ENCODE assay signal across 10 mouse cellular contexts in genomic region chr3:153482098-153482497, GRCm38 (mm10).
A peak's percentile ranks its signal among the peaks of the same experiment; 100 is the strongest.
DNase-seq lines count a peak whose midpoint lies in the region; ATAC-seq lines count a peak whose summit lies in the region.
"Had no signal": no experiment of that assay in that cellular context is flagged by ENCODE, and none has a peak within 500 bp of the region (broad histone marks: within the 10 kb centered on the region; RNA-seq: fewer than 3 reads in every experiment).

No protein-coding gene starts in this region.

- H3K4me3 ChIP-seq in liver, embryonic 11.5 days (ENCODE audit: low read depth, low read length) = no peak overlapping the region
- H3K4me3 ChIP-seq: limb, embryonic 15.5 days; stomach, embryonic 15.5 days had no signal

- H3K27me3 ChIP-seq in liver, embryonic 11.5 days (replicated peaks; ENCODE audit: control insufficient read depth, insufficient read depth, low read length) = no peaks in the 10 kb centered on the region
- H3K27me3 ChIP-seq: limb, embryonic 15.5 days; stomach, embryonic 15.5 days had no signal

- peak; percentile 64 to 70 for DNase-seq in cerebellum, postnatal 14 days
- DNase-seq in cerebellum, adult 18-20 months = no peak
- peak; percentile 60 for DNase-seq in layer of hippocampus, adult 11-12 months (ENCODE audit: low spot score)
- no peak for DNase-seq in layer of hippocampus, adult 9-10 months (ENCODE audit: low spot score)
- DNase-seq in left cerebral cortex, adult 11 months (ENCODE audit: low spot score) = peak; percentile 28
- DNase-seq in right cerebral cortex, postnatal 14 days = peak; percentile 65
- no peak for DNase-seq in liver, embryonic 11.5 days (ENCODE audit: low spot score)
- DNase-seq in thymus, adult 18-20 months = no peak

- no peak overlapping the region for H3K27ac ChIP-seq in liver, embryonic 11.5 days (ENCODE audit: low read depth, low read length)
- H3K27ac ChIP-seq: limb, embryonic 15.5 days; stomach, embryonic 15.5 days had no signal

- H3K36me3 ChIP-seq in liver, embryonic 11.5 days (ENCODE audit: control insufficient read depth, insufficient read depth, low read length) = no peaks in the 10 kb centered on the region
- H3K36me3 ChIP-seq: limb, embryonic 15.5 days; stomach, embryonic 15.5 days had no signal

- peaks cover 13% of the 10 kb centered on the region for H3K4me1 ChIP-seq in liver, embryonic 11.5 days (replicated peaks; ENCODE audit: control insufficient read depth, insufficient read depth, low read length)
- H3K4me1 ChIP-seq: limb, embryonic 15.5 days; stomach, embryonic 15.5 days had no signal

- H3K9me3 ChIP-seq in liver, embryonic 11.5 days (ENCODE audit: control insufficient read depth, low read length) = no peaks in the 10 kb centered on the region
- H3K9me3 ChIP-seq: limb, embryonic 15.5 days; stomach, embryonic 15.5 days had no signal

- H3K9ac ChIP-seq in liver, embryonic 11.5 days (ENCODE audit: low read depth, low read length) = no peak overlapping the region
- H3K9ac ChIP-seq: limb, embryonic 15.5 days; stomach, embryonic 15.5 days had no signal

- WGBS in liver, embryonic 11.5 days = 90% methylated on average over 11 of the region's 11 CpGs

- no peak overlapping the region for H3K4me2 ChIP-seq in liver, embryonic 11.5 days
- H3K4me2 ChIP-seq: limb, embryonic 15.5 days; stomach, embryonic 15.5 days had no signal

- no peak for ATAC-seq in liver, embryonic 11.5 days (replicated peaks; ENCODE audit: low FRiP score)

Comparison
In these comparisons a context has a peak if more than half of its experiments do, and no peak if none do; other contexts are left out.
1. DNase-seq: peak in cerebellum, postnatal 14 days (2 of 2), layer of hippocampus, adult 11-12 months (single experiment), left cerebral cortex, adult 11 months (single experiment) and right cerebral cortex, postnatal 14 days (single experiment); none in cerebellum, adult 18-20 months (0 of 2), layer of hippocampus, adult 9-10 months (single experiment), liver, embryonic 11.5 days (single experiment) and thymus, adult 18-20 months (0 of 2).